Mouse (Mus musculus) heart, postnatal 36 days (tissue): ENCODE measurements around the gene Htr2b. TPM values are rescaled to one million over a fixed set of nuclear protein-coding genes. Genes with fewer than 3 reads are reported as not detected.
A peak's percentile ranks its signal among the peaks of the same experiment; 100 is the strongest.

Experiments used
- DNase-seq, 2 experiments: peaks; one replicate each; pipeline ENCODE4 v3.0.0; 2021 to 2022
- intact Hi-C: fragments of 180-260 bp; cut with DNase I; formaldehyde crosslinking; loops from one replicate; pipeline ENCODE4 v1.15.1; 2025
- total RNA-seq, 2 experiments: library from RNA; stranded (reverse); gene quantifications; 2 replicates each; pipeline ENCODE4 v1.2.3; 2021

The Htr2b gene
- under 1 TPM; 0.19 TPM for total RNA-seq

- peak; percentile 28 to 45 for DNase-seq
- intact Hi-C loops, result no loop called here
These were observed at the start of gene Htr2b for GRCm38 (mm10) chr1:86111779-86112178. TSS of gene Htr2b (minus strand) at chr1:86111970.

GRCm38 (mm10) chr1:86161061-86161460, 49.3 kb upstream of the Htr2b start:
- DNase-seq, result no peak

GRCm38 (mm10) chr1:86160479-86160878, 48.7 kb upstream of the Htr2b start:
- no peak for DNase-seq
- intact Hi-C loops, result no loop called here

More at GRCm38 (mm10) chr1:86161061-86161460, 49.3 kb upstream of the Htr2b start:
- intact Hi-C loops, result no loop called here

- no peak for DNase-seq
- intact Hi-C loops, result no loop called here
These were observed 48.3 kb upstream of the Htr2b start for GRCm38 (mm10) chr1:86160059-86160458.

- no peak for DNase-seq
- intact Hi-C loops, result no loop called here
These were observed 44.8 kb upstream of the Htr2b start for GRCm38 (mm10) chr1:86156595-86156994.

GRCm38 (mm10) chr1:86156075-86156474, 44.3 kb upstream of the Htr2b start:
- DNase-seq, result no peak
- intact Hi-C loops, result no loop called here

- intact Hi-C loops, result loop anchor here (5.0 kb wide), 1 partner anchor 92 kb away; the partner anchor contains the start of gene Psmd1
- DNase-seq, result no peak
These were observed 43.0 kb upstream of the Htr2b start for GRCm38 (mm10) chr1:86154824-86155164.

GRCm38 (mm10) chr1:86154133-86154823, 42.5 kb upstream of the Htr2b start, which contains the start of gene Armc9:
TSS of gene Armc9 (plus strand) at chr1:86154780.
- peak; percentile 90 to 91 for DNase-seq
- intact Hi-C loops, result loop anchor here (5.0 kb wide), 1 partner anchor 92 kb away; the partner anchor contains the start of gene Psmd1

GRCm38 (mm10) chr1:86152618-86153017, 40.8 kb upstream of the Htr2b start:
- intact Hi-C loops, result loop anchor here (5.0 kb wide), 1 partner anchor 90 kb away; the partner anchor contains the start of gene Psmd1
- DNase-seq, result no peak

GRCm38 (mm10) chr1:86151376-86151775, 39.6 kb upstream of the Htr2b start:
- no peak for DNase-seq
- intact Hi-C loops, result loop anchor here (5.0 kb wide), 1 partner anchor 89 kb away; the partner anchor contains the start of gene Psmd1

- intact Hi-C loops, result loop anchor here (5.0 kb wide), 1 partner anchor 89 kb away; the partner anchor contains the start of gene Psmd1
- DNase-seq, result no peak
These were observed 39.2 kb upstream of the Htr2b start for GRCm38 (mm10) chr1:86150929-86151328.

GRCm38 (mm10) chr1:86148161-86148560, 36.4 kb upstream of the Htr2b start:
- intact Hi-C loops, result no loop called here
- DNase-seq, result no peak

GRCm38 (mm10) chr1:86147557-86147956, 35.8 kb upstream of the Htr2b start:
- intact Hi-C loops, result no loop called here
- peak; percentile 8 to 11 for DNase-seq

GRCm38 (mm10) chr1:86146293-86146692, 34.5 kb upstream of the Htr2b start:
- intact Hi-C loops, result no loop called here
- no peak for DNase-seq

GRCm38 (mm10) chr1:86144001-86144944, 32.5 kb upstream of the Htr2b start:
- intact Hi-C loops, result no loop called here
- peak in 1 of 2 experiments; percentile 7 for DNase-seq

GRCm38 (mm10) chr1:86143165-86143564, 31.4 kb upstream of the Htr2b start:
- no peak for DNase-seq

GRCm38 (mm10) chr1:86141081-86141480, 29.3 kb upstream of the Htr2b start:
- DNase-seq, result no peak
- intact Hi-C loops, result no loop called here

More at GRCm38 (mm10) chr1:86143165-86143564, 31.4 kb upstream of the Htr2b start:
- intact Hi-C loops, result no loop called here

- intact Hi-C loops, result no loop called here
These were observed 23.5 kb upstream of the Htr2b start for GRCm38 (mm10) chr1:86135315-86135714.

GRCm38 (mm10) chr1:86133337-86133736, 21.6 kb upstream of the Htr2b start, which contains the start of gene Gm21972:
TSS of gene Gm21972 (plus strand) at chr1:86133637.
- DNase-seq, result no peak
- intact Hi-C loops, result no loop called here

More at GRCm38 (mm10) chr1:86135315-86135714, 23.5 kb upstream of the Htr2b start:
- no peak for DNase-seq

- no peak for DNase-seq
- intact Hi-C loops, result no loop called here
These were observed 14.3 kb upstream of the Htr2b start for GRCm38 (mm10) chr1:86126036-86126435.

- DNase-seq, result no peak
- intact Hi-C loops, result no loop called here
These were observed 7.8 kb upstream of the Htr2b start for GRCm38 (mm10) chr1:86119549-86119948.
